Mouse (Mus musculus) spleen, postnatal 10 days (tissue): Measurements from ENCODE around the gene Tub.
A peak's percentile ranks its signal among the peaks of the same experiment; 100 is the strongest.

ENCODE experiments used
- DNase-seq, 2 experiments: peaks; one replicate each; pipeline ENCODE4 v3.0.0; 2021 to 2022; ENCODE audit warnings: low spot score in 2 of 2

Tub gene

GRCm38 (mm10) chr7:109029961-109030465, 79.9 kb downstream of the Tub start:
- no peak for DNase-seq

- no peak for DNase-seq
Observed at GRCm38 (mm10) chr7:109031331-109031730, 81.2 kb downstream of the Tub start.

- no peak for DNase-seq
Observed at GRCm38 (mm10) chr7:109032054-109032453, 81.9 kb downstream of the Tub start.

- no peak for DNase-seq
Observed at GRCm38 (mm10) chr7:109038121-109038735, 88.1 kb downstream of the Tub start.

GRCm38 (mm10) chr7:109038987-109039386, 88.8 kb downstream of the Tub start:
- no peak for DNase-seq

- DNase-seq: no peak
Observed at GRCm38 (mm10) chr7:109039445-109039844, 89.3 kb downstream of the Tub start.

GRCm38 (mm10) chr7:109045876-109046275, 95.7 kb downstream of the Tub start:
- no peak for DNase-seq

GRCm38 (mm10) chr7:109050831-109051230, 100.7 kb downstream of the Tub start:
- DNase-seq: no peak

- no peak for DNase-seq
Observed at GRCm38 (mm10) chr7:109059536-109059935, 109.4 kb downstream of the Tub start.

GRCm38 (mm10) chr7:109069641-109070040, 119.5 kb downstream of the Tub start:
- no peak for DNase-seq

- no peak for DNase-seq
Observed at GRCm38 (mm10) chr7:109072326-109072725, 122.2 kb downstream of the Tub start.

GRCm38 (mm10) chr7:109082269-109083112, 132.4 kb downstream of the Tub start:
- peak in 1 of 2 experiments; percentile 37 for DNase-seq

GRCm38 (mm10) chr7:109083113-109083812, 133.1 kb downstream of the Tub start, which contains the start of gene Ric3:
Gene Ric3, minus strand, starts transcription at chr7:109083331.
- peak in 1 of 2 experiments; percentile 22 for DNase-seq

GRCm38 (mm10) chr7:109083813-109084184, 133.7 kb downstream of the Tub start:
- no peak for DNase-seq
